Mouse (Mus musculus): ENCODE measurements around the gene Mfap5. TPM values are rescaled to one million over a fixed set of nuclear protein-coding genes. Genes with fewer than 3 reads are reported as not detected.
"Not testable (repeated sequence)": the region's sequence is repeated elsewhere in the genome, so short reads cannot be mapped to it uniquely, and the experiment has no call there.

Mfap5 gene
- polyA plus RNA-seq, 1 experiment from 2014 or later = 4.0 TPM

GRCm38 (mm10) chr6:122522595-122522994 is 16.9 kb downstream of the Mfap5 start:
- ATAC-seq (ENCODE audit: low read depth) = peak; percentile 88; the same call in 1 of the 2 replicates
- WGBS = 76% methylated on average over 9 of the region's 9 CpGs
- Histone ChIP-seq H3K9me3 (no peaks in the 10 kb centered on the region), H3K27ac (replicated peaks) (no peak overlapping the region), H3K27me3 (no peaks in the 10 kb centered on the region), H3K36me3 (no peaks in the 10 kb centered on the region), H3K4me3 (no peak overlapping the region), H3K9ac (no peak overlapping the region), H3K4me2 (no peak overlapping the region), H3K4me1 (replicated peaks) (no peaks in the 10 kb centered on the region)

- Histone ChIP-seq H3K4me2 (no peak overlapping the region), H3K9ac (no peak overlapping the region), H3K9me3 (no peaks in the 10 kb centered on the region), H3K36me3 (no peaks in the 10 kb centered on the region), H3K4me1 (replicated peaks) (no peaks in the 10 kb centered on the region), H3K27ac (replicated peaks) (no peak overlapping the region), H3K27me3 (no peaks in the 10 kb centered on the region), H3K4me3 (no peak overlapping the region)
- 88% methylated on average over 8 of the region's 8 CpGs for WGBS
- ATAC-seq (ENCODE audit: low read depth) = no peak
Observed at GRCm38 (mm10) chr6:122523289-122523688, 17.6 kb downstream of the Mfap5 start.

- Histone ChIP-seq H3K4me3 (no peak overlapping the region), H3K36me3 (no peaks in the 10 kb centered on the region), H3K4me2 (no peak overlapping the region), H3K27me3 (no peaks in the 10 kb centered on the region), H3K9me3 (no peaks in the 10 kb centered on the region), H3K4me1 (replicated peaks) (0 out of 2 replicates have a peak, but pooled peaks cover under 1% of the 10 kb centered on the region), H3K27ac (replicated peaks) (no peak overlapping the region), H3K9ac (no peak overlapping the region)
- WGBS = 59% methylated on average over 12 of the region's 12 CpGs
- ATAC-seq (ENCODE audit: low read depth) = no peak
Observed at GRCm38 (mm10) chr6:122527596-122527995, 22.0 kb downstream of the Mfap5 start.

DNA sequence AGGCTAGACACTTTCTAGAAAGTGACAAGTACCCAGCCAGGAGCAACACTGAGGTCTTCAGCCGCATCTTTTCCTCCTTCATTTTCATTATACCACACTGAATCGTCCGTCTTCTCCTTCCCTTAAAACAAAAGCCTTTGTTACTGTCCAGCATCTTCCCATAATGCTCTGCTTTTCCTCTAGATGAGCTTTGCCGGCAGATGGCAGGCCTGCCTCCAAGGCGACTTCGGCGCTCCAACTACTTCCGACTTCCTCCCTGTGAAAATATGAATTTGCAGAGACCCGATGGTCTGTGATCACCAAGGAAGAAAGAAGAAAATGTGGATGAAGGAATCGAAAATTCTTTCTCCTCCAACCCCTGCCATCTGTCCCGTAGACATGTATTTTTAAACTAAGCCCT is 22.5 kb downstream of the Mfap5 start:
- Histone ChIP-seq H3K27ac (replicated peaks) (no peak overlapping the region), H3K27me3 (no peaks in the 10 kb centered on the region), H3K4me1 (replicated peaks) (peaks cover 6% of the 10 kb centered on the region; the same call in 1 of the 2 replicates), H3K9me3 (no peaks in the 10 kb centered on the region), H3K4me2 (no peak overlapping the region), H3K9ac (no peak overlapping the region), H3K36me3 (no peaks in the 10 kb centered on the region), H3K4me3 (no peak overlapping the region)
- WGBS = 80% methylated on average over 11 of the region's 11 CpGs
- ATAC-seq (ENCODE audit: low read depth) = no peak

- Histone ChIP-seq H3K27me3 (no peaks in the 10 kb centered on the region), H3K9ac (no peak overlapping the region), H3K9me3 (no peaks in the 10 kb centered on the region), H3K36me3 (no peaks in the 10 kb centered on the region), H3K4me1 (replicated peaks) (peaks cover 9% of the 10 kb centered on the region; the same call in 1 of the 2 replicates), H3K4me2 (no peak overlapping the region), H3K27ac (replicated peaks) (no peak overlapping the region), H3K4me3 (no peak overlapping the region)
- WGBS = 77% methylated on average over 8 of the region's 8 CpGs
- ATAC-seq (ENCODE audit: low read depth) = no peak
Observed at GRCm38 (mm10) chr6:122531466-122532174, 26.0 kb downstream of the Mfap5 start.

DNA sequence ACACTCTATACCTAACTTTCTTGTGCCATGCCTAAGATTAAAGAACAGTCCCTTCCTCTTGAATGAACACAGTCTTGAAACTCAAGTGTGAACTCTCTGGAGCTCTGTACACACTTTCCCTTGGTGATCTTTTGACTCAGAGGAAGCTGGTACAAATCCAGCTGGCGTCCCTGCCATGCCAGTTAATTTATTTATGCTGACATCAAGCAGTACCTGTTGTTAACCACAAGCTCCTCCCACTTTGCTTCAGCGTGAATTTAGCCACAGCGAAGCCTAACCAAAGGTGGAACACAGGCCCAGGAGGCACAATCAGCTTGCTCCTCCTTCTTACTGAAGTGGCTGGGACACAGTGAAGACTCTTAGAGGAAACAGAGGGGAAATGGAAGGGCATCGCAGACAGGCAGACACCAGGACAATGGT is 27.2 kb downstream of the Mfap5 start:
- ATAC-seq (ENCODE audit: low read depth) = peak; percentile 56; the same call in 1 of the 2 replicates
- Histone ChIP-seq H3K36me3 (no peaks in the 10 kb centered on the region), H3K9ac (0 out of 2 replicates have a peak overlapping the region, but pooled peaks have one; percentile 26), H3K4me3 (no peak overlapping the region), H3K4me2 (peak overlapping the region; percentile 33), H3K9me3 (no peaks in the 10 kb centered on the region), H3K4me1 (replicated peaks) (peaks cover 9% of the 10 kb centered on the region; the same call in 1 of the 2 replicates), H3K27ac (replicated peaks) (no peak overlapping the region), H3K27me3 (no peaks in the 10 kb centered on the region)
- WGBS = 11% methylated on average over 4 of the region's 4 CpGs

DNA sequence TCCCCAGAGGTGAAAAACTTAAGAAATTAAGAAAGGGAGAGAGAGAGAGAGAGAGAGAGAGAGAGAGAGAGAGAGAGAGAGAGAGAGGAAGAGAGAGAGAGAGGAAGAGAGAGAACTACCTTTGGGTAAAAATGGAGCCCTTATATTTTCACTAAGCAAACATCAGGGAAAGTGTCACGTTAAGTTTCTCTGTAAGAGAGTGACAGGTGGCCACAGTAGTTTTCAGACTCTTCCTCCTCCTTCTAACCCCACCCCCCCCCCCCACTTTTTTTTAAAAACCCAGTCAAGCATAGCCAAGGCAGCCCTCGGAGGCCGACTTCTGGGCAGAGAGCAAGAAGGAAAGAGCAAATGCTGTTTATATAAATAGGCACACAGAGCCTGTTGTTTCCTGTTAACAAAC is 28.4 kb downstream of the Mfap5 start:
- Histone ChIP-seq H3K9ac (no peak overlapping the region), H3K9me3 (0 out of 2 replicates have a peak, but pooled peaks cover 4% of the 10 kb centered on the region), H3K4me1 (replicated peaks) (peaks cover 9% of the 10 kb centered on the region; the same call in 1 of the 2 replicates), H3K4me2 (no peak overlapping the region), H3K36me3 (no peaks in the 10 kb centered on the region), H3K27me3 (no peaks in the 10 kb centered on the region), H3K4me3 (no peak overlapping the region), H3K27ac (replicated peaks) (no peak overlapping the region)
- no peak for ATAC-seq (ENCODE audit: low read depth)
- 40% methylated on average over 3 of the region's 3 CpGs for WGBS

DNA sequence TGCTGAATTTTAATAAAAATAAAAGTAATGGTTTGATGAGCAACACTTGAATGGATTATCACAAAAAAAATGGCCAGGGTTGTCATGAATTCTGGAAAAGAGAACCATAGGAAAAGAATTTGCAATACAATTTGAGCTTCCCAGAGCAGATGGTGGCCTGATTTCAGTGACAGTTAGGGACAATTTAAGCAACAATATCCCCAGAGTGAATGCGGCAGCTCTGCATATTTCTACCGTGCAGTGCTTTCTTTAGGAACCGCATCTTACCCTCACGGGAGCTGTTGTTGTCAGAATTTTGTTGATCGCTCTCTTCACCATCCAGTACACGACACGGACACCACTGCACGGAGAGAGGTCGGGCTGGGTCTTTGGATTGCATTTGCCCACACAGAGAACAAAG is 33.9 kb downstream of the Mfap5 start:
- Histone ChIP-seq H3K4me3 (no peak overlapping the region), H3K4me1 (replicated peaks) (no peaks in the 10 kb centered on the region), H3K9me3 (0 out of 2 replicates have a peak, but pooled peaks cover 4% of the 10 kb centered on the region), H3K4me2 (no peak overlapping the region), H3K27me3 (no peaks in the 10 kb centered on the region), H3K36me3 (no peaks in the 10 kb centered on the region), H3K9ac (no peak overlapping the region), H3K27ac (replicated peaks) (no peak overlapping the region)
- no peak for ATAC-seq (ENCODE audit: low read depth)
- WGBS = 64% methylated on average over 9 of the region's 9 CpGs

- not testable (repeated sequence) for H3K27me3 ChIP-seq; H3K4me3 ChIP-seq; H3K9me3 ChIP-seq; H3K27ac ChIP-seq (replicated peaks); H3K9ac ChIP-seq; H3K4me1 ChIP-seq (replicated peaks); ATAC-seq (ENCODE audit: low read depth); H3K36me3 ChIP-seq; H3K4me2 ChIP-seq
- 80% methylated on average over 5 of the region's 5 CpGs for WGBS
Observed at GRCm38 (mm10) chr6:122542459-122542858, 36.8 kb downstream of the Mfap5 start.

GRCm38 (mm10) chr6:122543574-122543973 is 37.9 kb downstream of the Mfap5 start:
- ATAC-seq (ENCODE audit: low read depth) = no peak
- WGBS = 87% methylated on average over 5 of the region's 5 CpGs

DNA sequence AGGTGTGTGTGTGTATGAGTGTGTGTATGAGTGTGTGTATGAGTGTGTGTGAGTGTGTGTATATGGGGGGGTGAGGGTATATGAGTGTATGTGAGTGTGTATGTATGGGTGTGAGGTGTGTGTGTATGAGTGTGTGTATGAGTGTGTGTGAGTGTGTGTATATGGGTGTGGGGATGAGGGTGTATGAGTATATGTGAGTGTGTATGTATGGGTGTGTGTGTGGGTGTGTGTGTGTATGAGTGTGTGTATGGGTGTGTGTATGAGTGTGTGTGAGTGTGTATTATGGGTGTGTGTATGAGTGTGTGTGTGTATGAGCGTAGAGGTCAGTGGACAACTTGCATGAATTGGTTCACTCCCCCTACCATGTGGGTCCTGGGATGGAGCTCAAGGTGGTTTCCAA is 39.0 kb downstream of the Mfap5 start:
- Histone ChIP-seq H3K27me3 (no peaks in the 10 kb centered on the region), H3K4me1 (replicated peaks) (no peaks in the 10 kb centered on the region), H3K36me3 (no peaks in the 10 kb centered on the region), H3K4me2 (no peak overlapping the region), H3K4me3 (no peak overlapping the region), H3K27ac (replicated peaks) (no peak overlapping the region), H3K9me3 (no peaks in the 10 kb centered on the region), H3K9ac (no peak overlapping the region)
- no peak; the same call in 1 of the 2 replicates for ATAC-seq (ENCODE audit: low read depth)
- 94% methylated on average over 1 of the region's 1 CpGs for WGBS

More at GRCm38 (mm10) chr6:122543574-122543973, 37.9 kb downstream of the Mfap5 start:
- Histone ChIP-seq H3K36me3 (no peaks in the 10 kb centered on the region), H3K9me3 (no peaks in the 10 kb centered on the region), H3K4me1 (replicated peaks) (no peaks in the 10 kb centered on the region), H3K27me3 (no peaks in the 10 kb centered on the region), H3K4me3 (no peak overlapping the region), H3K4me2 (no peak overlapping the region), H3K27ac (replicated peaks) (no peak overlapping the region), H3K9ac (no peak overlapping the region)

DNA sequence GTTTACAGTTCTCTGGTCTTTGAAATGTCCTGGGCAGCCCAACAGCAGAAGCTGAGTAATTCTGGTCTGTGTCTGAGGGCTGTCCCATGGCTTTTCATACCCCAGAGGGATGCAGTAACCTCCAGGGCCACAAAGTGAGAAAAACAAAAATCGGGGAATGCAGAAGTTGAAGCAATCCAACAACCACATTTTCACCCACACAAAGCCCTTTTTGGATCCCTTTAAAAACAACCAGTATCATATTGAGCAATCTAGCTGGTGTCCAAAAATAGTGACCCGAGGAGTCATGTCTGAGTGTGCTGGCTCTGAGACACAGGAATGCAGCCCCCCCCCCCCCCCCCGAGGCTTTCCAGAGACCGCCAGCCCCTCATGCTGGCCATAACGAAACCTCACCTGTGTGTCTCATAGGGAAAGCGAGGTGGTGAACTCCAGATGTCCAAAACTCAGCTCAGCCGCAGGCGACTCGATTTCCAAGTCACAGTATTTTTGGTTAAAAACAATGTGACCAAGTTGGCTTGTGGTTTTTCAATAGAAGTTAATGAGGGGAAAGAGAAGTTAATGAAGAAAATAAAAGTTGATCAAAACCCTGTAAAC is 39.7 kb downstream of the Mfap5 start:
- WGBS = 87% methylated on average over 9 of the region's 9 CpGs
- no peak overlapping the region for H3K4me3 ChIP-seq

More for the DNA sequence above, 39.7 kb downstream of the Mfap5 start:
- Histone ChIP-seq H3K9me3 (no peaks in the 10 kb centered on the region), H3K27me3 (no peaks in the 10 kb centered on the region), H3K27ac (replicated peaks) (no peak overlapping the region), H3K4me1 (replicated peaks) (no peaks in the 10 kb centered on the region), H3K4me2 (no peak overlapping the region), H3K36me3 (no peaks in the 10 kb centered on the region), H3K9ac (no peak overlapping the region)
- no peak for ATAC-seq (ENCODE audit: low read depth)

All from neural tube, embryonic 13.5 days (tissue).